Mouse (Mus musculus): ENCODE measurements at regions not wholly inside any gene's neighbourhood (a gene's known extent, or its start where the extent isn't known, plus 50 kb on each side); places are given as distances from the start of the nearest gene placed in this dataset.

- TF ChIP-seq CTCF (conservative IDR thresholded peaks at IDR 0.05; ENCODE audit: low read length) (no peak), POU5F1 (IDR thresholded peaks at IDR 0.05; ENCODE audit: borderline replicate concordance, low read length) (no peak), NANOG (IDR thresholded peaks at IDR 0.05; ENCODE audit: borderline replicate concordance, low read length) (no peak)
These were observed 378.5 kb upstream of the Smim15 start for GRCm38 (mm10) chr13:107665775-107666174.

All from E14TG2a.4 (cell line).